Mouse (Mus musculus) mouse trophoblast stem cell (cell line): ENCODE measurements around the gene Cntnap2.

Source experiments
- in situ Hi-C, 2 experiments: fragments of 300-500 bp; cut with MseI, MboI; formaldehyde crosslinking; loops; 2 replicates in 1 of 2; 3 replicates in 1 of 2; pipeline ENCODE4 v1.15.1; 2025

Gene Cntnap2

DNA sequence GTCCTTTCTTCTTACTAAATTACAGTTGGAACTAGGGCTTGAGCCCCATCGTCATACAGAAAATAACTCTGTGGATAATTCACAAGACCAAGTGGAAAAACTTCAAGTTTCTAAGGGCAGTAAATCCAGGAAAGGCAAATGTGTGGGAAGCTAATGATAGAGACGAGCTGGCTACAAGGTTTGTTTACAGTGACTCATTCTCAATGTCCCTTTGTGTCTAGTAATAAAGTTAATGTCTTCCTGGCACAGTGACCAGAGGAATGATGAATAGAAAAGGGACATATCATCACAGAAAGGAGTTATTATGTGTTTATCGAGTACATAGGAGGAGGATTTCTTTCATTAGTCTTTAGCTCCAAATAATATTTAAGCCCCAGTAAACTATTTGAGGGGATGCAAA is 828.7 kb downstream of the Cntnap2 start:
- in situ Hi-C loops, result no loop called here

DNA sequence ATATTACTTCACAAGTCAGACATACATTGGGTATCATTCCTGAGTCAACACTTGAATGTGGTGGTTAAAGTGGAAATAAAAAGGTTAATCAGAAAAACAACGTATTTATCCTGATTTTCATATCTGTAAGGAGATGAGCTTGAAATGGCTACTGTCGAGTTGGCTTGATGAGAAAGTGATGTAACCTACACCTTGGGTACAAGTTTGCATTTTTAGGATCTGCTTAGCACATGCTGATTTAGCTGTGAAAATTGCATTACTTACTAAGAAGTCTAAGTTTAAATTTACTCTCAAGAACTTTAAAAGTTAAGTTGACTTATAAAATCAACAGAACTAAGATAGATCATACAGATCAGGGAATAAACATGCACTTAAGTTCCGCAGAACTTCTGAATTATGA is 879.1 kb downstream of the Cntnap2 start:
- in situ Hi-C loops, result no loop called here

DNA sequence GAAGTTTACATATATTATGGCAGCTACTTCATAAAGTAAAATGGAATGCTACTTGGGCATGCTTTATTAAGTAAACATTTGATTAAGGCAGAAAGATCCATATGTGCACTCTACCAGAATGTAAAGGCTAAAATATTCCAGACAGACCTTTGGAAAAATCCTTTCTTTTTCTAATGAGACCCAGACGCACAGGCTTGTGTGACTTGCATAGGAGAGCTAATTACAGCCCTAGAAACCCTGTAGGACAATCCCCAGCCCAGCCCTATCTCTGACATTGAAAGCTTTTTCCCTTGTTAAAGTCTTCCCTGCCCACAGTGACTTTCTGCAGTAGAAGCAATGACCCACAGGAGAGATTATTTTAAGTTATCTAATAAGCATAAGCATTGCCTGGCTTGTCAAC is 879.6 kb downstream of the Cntnap2 start:
- in situ Hi-C loops, result no loop called here

DNA sequence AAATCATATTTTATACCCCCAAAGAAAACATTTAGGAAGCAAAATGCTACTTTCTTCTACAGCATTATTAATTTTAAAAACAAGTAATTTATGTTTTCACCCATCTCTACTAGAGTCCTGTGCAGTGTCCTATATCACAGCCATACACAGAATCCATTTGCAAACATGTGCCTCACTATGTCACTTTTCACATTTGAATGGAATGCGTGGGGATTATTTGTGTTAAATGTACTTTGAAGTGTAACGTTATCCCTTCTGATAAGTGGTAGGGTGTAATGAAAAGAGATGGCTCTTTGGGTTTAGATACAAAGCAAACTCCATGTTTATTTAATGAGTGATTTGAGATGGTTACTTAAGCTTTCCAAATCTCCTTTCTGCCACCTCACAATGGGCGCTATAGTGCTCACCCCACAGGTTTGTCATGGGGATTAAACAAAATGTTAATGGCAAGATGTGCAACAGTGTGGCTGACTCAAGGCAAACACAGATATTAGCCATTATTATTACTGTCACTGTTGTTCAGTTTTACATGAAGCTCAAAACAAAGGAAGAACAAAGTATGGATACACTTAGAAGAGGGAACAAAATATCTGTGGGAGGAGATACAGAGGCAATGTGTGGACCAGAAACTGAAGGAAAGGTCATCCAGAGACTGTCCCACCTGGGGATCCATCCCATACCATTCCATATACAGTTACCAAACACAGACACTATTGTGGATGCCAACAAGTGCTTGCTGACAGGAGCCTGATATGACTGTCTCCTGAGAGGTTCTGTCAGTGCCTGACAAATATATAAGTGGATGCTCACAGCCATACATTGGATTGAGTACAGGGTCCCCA is 886.2 kb downstream of the Cntnap2 start:
- in situ Hi-C loops, result no loop called here

DNA sequence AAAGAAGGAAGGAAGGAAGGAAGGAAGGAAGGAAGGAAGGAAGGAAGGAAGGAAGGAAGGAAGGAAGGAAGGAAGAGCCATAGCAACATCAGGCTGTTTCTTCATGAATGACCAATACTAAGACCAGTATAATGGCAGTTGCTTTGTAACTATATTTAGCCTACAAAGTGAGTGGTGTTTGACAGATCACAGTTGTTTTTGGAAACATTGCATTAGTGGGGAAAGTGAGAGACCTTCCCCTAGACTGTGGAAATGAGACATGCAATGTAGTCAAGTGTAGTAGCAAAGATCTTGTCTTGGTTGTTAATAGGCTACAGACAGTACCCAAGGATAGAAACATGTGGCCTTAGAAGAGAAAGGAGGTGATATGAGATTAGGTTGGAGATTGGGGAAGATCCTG is 895.6 kb downstream of the Cntnap2 start:
- in situ Hi-C loops, result no loop called here

DNA sequence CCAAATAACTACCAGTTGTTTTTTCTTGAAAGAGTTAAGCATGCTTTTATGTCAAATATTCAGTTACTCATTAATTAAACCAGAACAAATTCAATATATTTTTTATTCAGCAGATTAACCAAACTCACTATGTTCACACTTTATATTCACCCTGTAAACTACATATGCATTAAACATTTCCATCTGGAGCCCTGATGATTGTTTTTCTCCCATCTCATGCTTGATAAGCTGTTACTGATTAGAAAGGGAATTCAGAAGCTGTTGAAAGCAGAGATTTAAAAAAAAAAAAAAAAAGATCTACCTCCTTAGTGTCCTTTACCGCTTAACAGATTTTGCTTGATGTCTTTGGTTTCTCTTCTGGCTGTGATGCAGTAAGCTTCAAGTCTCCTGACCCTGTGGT is 905.3 kb downstream of the Cntnap2 start:
- in situ Hi-C loops, result no loop called here

DNA sequence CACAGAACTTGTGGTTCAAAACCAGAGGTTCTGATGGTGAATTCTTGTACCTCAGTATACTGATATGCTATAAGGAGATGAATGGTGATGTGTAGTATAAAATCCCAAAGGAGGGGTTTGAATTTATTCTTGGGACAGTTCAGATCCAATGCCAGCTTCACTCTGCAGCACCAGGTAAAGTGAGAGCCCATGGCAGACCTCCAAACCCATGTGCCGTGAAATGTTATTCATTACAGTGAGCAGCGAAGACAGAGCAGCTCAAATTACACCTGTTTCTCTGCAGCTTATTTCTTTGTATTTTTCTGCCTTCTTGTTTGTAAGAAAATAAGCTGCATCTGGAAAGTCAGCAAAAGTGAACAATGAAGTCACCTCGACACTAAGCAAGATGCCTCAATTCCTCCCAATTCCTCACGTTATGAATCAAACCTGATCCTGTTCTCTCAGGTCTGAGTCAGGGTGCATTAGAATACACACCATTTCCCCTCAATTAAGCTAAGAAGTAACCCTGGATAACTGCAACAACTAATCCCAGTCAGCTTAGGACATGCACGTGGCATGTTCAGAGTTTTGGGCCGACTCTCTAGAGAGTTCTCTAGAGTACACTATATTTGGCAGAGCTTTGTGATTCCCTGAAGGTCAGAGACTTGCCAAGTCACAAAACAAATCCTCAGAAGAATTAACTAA is 915.5 kb downstream of the Cntnap2 start:
- in situ Hi-C loops, result no loop called here

DNA sequence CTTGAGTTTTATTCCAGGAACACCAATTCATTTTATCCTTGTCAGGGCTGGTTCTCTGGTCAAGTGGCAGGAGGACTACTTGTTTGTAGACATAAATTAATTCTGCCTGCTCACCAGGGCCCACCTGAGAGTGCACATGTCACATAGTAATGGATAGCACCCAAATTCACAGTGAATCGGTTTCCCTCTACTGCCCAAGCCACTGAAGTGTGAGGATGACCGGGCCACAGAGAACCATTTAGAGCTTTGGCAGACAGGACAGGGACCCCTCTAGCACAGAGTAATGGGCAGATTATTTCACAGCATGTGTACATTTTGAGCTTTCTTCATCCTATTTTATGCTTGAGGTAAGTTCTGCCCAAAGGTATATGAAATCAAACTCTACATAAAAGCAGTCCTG is 920.0 kb downstream of the Cntnap2 start:
- in situ Hi-C loops, result no loop called here

DNA sequence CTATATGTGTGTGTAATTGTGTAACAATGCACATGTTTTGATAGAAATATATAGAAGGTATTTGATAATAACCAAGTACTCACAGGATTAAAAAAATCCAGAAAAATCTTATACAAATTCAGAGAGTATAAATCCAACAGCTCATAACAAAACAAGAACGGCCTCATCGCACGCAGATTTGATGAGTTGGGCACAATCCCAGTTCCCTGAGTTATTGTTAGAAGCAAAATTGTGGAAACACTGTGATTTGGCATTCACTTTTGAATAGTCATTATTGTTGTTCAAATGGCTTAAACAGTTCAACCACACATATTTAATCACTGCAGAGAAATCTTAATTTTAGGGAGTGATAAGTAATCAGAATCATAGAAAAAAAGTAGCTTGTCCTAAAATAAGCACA is 928.9 kb downstream of the Cntnap2 start:
- in situ Hi-C loops, result no loop called here

DNA sequence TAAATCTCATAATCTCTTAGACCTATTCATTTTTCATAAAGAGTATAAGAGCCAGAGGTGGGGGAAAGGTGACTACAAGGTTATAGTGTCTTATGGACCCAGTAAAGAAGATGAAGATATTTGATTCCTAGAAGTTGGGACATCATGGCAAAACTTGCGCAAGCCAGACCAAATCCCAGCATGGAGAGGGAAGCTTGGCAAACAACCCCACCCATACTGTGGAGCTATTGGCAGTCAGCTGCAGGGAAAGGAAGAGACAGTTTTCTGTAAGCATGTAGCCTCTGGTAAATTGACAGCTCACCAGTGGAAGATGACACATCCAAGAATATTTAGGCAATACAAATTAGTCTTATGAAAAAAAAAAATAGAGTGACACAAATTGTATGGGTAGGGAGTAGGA is 931.9 kb downstream of the Cntnap2 start:
- in situ Hi-C loops, result no loop called here

DNA sequence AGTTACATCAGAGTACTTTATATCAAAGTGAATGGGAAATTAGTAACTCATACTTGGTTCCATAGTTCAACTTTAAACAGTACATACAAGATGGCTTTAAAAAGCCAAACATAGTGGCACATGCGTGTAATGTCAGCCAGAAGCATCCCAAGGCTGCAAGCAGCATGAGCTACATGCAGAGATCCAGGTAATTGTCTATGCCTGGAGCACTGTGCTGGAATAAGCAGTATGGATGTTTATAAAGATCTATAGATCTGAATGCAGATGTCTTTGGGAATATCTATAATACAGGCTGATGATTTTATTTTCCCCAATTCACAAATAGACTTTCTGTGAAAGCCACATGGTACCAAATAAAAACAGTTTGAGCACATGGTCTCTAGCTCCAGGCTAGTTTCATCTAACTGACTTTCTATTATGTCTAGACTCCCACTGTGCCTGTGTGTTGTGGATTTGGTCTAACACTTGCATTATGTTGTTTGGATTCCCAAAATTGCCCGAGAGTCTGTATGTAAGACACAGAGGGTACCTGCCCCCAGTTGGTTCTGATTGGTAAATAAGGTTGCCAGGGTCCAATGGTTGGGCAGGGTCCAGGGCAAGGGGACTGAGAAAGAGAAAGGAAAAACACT is 963.5 kb downstream of the Cntnap2 start:
- in situ Hi-C loops, result no loop called here

DNA sequence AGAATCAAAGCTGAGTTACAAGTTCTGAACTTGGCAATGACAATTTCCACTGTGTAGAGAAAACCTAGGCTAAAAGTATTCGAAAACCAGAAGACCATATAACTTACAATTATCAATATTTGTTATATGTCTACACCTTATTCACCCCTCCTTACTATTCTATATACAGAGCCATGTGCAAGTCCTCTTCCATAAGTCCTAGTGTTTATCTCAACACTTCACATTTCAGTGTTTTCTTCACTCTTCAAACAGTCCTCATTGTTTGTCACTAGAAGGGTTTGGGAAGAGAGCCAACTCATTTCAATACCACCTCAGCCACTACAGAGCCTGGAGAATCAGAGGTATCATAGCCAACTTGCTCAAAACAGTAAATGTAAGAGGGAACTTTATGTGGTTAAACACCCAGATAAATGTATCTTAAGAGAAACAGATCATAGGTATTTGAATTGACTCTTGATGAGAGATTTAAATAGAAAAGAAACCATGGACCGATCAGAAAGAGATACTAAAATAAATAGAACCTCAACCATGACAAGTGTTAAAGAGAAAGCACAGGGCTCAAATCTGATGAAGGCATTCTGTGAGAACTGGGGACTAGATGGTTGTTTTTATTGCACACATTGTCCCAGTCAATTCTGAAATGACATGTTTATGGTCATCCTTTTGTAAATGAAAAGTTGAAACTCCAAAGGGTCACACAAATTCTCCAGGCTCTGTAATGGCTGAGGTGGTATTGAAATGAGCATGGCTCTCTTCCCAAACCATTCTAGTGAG is 972.9 kb downstream of the Cntnap2 start:
- in situ Hi-C loops, result no loop called here

DNA sequence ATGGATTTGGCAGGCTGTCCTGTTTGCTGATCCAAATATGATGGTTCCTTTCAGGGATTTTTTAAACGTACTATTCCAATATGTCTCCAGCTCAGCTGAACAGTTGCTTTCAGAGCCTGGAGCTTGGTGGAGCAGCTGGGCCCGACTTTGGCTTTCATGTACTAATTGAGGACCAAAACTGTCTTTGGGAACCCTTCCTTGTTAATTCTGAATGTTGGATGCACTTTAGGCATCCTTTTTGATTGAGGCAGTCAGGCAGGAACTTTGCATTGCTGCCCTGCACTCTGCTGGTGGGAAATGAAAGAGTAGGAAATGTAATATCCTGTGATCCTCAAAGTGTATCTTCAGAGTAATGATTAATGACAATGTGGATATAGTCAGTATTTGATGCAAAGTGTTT is 974.0 kb downstream of the Cntnap2 start:
- in situ Hi-C loops, result no loop called here

DNA sequence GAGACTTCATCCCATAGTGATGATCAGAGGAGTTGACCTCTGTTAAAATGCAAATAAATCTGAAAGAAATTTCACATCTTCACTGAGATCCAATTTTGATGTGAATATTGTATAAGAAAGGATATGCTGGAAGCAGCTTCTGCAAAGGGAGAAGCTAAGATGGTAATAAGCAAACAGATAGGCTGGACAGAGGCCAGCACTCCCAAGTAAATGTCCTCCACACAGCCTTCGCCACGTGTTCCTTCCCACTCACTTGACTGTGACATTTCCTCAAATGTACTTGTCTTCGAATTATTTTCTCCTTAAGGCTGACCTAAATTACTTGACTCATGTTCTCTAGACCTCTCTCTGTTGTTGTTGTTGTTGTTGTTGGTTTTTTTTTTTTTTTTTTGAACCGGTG is 981.5 kb downstream of the Cntnap2 start:
- in situ Hi-C loops, result no loop called here

DNA sequence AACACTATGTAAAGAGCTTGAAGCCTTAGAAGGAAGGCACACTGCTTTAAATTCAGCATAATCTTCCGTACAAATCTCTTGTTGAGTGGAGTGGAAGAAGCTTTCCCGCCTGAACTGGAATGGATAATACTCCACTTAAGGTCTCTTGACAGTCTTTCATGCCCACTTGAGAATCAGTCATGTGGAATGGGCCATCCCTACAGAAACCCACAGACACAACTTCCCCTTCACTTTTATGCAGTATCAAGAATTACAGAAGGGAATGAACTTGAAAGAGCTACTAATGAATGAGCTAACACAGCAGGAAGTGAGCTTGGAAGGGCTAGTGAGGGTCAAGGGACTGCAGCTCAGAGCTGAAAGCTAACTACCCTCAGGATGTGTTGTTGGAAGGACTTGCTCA is 1021.1 kb downstream of the Cntnap2 start:
- in situ Hi-C loops, result no loop called here

DNA sequence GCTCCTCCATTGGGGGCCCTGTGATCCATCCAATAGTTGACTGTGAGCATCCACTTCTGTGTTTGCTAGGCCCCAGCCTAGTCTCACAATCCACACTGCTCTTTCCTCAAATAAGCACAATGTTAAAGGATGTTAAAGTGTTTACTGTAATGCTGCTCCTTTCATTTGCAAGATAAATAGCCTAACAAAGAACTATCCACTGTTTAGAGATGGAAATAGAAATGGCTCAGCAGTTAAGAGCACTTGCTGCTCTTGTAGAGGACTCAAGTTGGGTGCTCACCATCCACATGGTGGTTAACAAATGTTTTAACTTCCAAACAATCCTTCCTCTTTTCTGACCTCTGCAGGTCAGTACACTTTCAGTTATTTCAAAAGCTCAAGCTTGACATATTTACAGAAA is 1022.3 kb downstream of the Cntnap2 start:
- in situ Hi-C loops, result no loop called here

DNA sequence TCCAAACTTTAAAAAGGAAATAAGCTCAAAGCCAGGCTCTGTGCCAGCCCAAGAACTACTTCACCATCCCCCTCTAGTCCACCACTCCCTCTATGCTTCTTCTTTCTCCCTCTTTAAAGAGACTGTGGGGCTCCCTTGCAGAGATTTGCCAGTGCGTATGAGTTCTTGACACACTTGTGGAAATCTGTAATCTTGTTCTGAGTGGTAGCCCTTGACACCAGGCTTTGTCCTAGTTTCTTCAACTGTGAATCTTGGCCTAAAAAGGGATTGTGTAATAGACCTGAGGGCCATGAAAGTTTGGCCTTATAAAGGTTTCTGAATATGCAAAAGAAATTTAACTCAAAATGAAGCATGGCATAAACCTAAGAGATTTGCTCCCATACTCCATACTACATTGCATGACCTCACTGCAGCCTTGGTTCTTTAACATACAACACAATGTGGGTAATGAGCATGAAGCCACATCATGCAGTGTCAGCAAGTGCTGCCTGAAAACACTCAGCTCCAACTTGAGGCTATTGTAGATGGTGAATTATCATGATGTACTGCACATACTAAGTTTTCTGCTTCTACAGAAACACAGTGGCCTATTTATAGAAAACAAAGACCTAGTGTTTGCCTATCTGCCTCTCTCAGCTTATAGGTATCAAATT is 1084.2 kb downstream of the Cntnap2 start:
- in situ Hi-C loops, result no loop called here

DNA sequence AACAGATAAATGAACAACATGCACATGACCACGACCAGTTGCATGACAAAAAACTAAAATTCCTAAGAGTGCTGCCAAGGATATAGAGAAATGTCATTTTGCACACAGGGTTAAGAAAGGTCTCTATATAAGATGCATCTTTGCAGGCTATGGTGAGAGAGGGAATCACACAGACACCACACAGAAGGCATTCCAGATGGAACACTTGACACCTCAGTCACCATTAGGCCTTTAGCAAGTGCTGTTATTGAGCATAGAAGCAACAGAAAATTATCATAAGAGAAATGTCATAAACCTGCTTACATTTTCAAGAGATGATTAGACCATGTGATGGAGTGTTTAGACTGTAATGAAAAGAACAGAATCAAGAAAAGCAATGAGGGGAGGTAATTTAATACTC is 1107.7 kb downstream of the Cntnap2 start:
- in situ Hi-C loops, result no loop called here

DNA sequence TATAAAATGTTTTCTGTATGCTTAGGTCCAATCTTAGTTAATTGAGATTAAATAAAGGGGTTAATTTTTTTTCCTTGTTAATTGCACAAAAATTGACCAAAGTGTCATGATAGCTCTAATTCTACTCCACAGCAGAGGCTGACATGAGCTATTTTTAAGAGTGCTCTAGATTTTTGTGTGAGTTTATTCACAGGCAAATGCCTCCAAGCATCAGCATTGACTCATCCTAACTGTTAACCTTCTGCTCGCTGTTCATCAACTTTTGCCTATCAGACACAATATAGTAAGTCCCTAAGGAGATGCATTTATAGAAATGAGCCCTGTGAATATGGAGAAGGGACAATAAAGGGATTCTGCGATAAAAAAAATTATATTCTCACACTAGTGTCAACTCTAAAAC is 1138.1 kb downstream of the Cntnap2 start:
- in situ Hi-C loops, result no loop called here

DNA sequence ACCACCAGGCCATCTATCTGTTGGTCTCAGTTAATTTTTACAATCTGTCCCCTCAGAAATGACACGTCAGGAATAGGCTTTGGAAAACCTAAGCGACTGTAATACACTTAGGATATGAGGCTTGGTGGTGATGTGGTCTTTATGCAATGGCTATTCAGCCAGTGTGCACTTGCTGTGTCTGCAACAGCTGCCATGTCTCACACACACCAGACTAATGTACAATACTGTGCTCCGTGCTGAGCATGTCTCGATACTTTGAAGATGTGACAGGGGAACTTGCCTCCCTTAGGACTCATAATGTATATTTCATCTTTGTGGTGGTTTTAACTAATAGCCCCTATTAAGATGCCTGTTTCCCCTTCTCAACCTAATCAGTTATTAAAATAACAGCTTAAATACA is 1142.7 kb downstream of the Cntnap2 start:
- in situ Hi-C loops, result no loop called here

DNA sequence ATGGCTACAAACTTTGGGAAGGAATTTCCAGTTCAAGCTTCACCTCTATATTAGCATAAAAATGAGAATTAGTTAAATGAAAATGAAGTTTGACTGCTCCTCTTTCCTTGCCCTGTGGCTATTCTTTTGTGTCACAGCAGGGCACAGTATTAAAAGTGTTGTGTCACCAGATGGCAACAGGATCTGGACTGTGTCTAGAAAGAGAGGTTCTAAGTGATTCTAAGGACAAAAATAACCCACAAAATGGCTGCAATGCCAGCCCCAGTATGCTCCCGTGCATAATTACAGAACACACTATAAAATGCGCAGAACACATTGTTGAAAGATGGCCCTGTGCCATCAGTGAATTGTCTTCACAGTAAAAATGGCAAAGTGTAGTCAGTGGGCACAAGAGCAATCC is 1146.4 kb downstream of the Cntnap2 start:
- in situ Hi-C loops, result no loop called here

DNA sequence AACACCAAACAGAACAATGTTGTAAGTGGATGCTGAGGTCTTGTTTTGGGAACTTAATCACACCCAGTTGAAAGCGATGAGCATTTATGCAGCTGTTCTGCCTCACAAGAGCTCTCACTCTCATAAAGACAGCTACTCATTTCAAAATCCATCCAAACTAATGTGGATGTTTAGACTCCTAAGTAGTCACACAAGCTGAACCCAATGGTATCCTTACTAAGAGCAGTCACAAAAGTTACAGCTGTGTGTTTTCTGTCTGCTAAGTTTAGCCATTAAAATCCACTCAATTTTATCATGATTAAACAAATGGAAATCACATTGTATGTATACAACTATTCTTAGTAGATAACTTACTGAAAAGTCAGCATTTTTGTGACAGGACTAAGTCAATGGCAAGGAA is 1173.7 kb downstream of the Cntnap2 start:
- in situ Hi-C loops, result no loop called here
